Mouse (Mus musculus) right cerebral cortex, adult 2 months (tissue): ENCODE measurements at regions not wholly inside any gene's neighbourhood (a gene's known extent, or its start where the extent isn't known, plus 50 kb on each side); places are given as distances from the start of the nearest gene placed in this dataset.
"Not testable (repeated sequence)": the region's sequence is repeated elsewhere in the genome, so short reads cannot be mapped to it uniquely, and the experiment has no call there.

Experiments used
- DNase-seq, 2 experiments: peaks; one replicate each; pipeline ENCODE4 v3.0.0; 2021 to 2022; ENCODE audit warnings: low spot score in 2 of 2

DNA sequence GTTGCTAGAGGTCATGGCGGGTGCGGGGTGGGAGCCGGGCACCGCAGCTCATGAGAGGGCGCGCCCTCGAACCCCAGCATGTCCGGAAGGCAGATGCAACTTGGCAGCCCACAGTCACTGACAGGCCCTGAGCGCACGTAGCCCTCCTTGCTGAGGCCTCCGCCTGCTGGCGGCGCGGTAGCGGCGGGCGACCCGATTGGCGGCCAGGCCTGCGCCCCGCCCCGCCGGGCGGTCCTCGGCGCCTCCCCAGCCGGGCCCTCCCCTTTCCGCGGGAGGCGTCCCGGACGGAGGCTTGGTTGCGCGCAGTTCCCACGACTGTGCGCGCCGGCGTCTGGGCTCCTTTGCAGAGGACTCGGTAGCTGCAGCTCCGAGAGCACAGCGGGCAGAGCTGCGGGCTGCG is 301.9 kb downstream of the Hpcal1 start:
- DNase-seq, result peak in 1 of 2 experiments; percentile 2

DNA sequence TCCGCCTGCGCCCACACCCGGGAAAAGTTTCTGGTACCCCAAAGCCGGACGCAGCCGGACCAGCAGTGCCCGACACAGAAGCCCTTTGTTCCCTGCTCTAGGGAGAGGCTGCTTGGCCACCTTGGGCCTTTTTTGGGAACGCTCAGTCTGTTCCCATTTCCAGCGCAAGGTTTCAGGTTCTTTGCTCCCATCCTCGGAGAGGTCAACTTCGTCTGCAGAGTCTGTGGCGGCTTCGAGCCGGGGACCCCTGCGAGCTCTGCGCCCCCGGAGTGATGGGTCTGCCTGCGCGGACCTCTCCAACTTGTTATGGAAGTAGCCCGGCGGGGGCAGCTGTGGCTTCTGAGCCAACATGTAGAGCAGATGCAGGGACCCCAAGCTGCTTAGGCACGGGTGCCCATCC is 302.7 kb downstream of the Hpcal1 start:
- not testable (repeated sequence) for DNase-seq
